Mouse (Mus musculus) right cerebral cortex, adult 2 months (tissue): Measurements from ENCODE around the gene Igf2bp2.

Experiments
- DNase-seq, 2 experiments: peaks; one replicate each; pipeline ENCODE4 v3.0.0; 2021 to 2022; ENCODE audit warnings: low spot score in 2 of 2

The Igf2bp2 gene

DNA sequence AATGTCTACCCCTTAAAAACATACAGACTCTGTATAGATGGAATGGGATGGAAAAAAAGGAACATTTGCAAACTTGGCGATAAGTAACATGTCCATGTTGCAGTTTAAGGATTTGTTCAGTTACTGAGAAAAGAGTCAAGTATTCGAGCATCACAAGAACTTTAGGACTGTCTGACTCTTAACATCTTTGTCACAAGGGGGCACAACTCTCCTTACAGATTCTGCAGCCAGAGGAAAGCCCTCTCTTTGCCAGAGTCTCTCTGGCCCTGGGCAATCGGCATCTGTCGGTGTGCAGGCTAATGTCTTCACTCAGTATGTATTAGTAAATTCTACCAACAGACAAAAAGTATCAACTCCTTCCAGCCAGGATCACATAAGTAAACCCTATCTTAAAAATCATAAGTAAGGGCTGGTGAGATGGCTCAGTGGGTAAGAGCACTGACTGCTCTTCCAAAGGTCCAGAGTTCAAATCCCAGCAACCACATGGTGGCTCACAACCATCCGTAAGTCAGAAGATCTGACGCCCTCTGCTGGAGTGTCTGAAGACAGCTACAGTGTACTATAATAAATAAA lies 57.0 kb downstream of the Igf2bp2 start:
- no peak for DNase-seq

DNA sequence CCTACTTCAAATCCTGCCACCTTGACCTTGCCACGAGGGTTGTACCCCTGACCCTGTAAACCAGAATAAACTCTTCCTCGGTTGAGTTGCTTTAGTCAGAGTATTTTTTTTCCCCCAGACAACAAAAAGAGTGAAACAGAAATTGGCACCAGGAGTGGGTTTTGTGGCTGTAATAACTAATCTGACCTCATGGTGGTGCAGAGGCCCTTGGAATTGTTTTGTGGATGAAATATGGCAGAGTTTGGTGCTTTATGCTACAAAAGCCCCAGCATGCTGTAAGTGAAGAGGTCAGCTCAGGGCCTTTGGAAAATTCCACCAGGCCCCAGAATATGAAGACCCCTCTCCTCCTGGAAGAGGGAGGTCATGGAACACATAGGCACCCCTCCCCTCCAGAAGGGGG lies 63.0 kb downstream of the Igf2bp2 start:
- no peak for DNase-seq

DNA sequence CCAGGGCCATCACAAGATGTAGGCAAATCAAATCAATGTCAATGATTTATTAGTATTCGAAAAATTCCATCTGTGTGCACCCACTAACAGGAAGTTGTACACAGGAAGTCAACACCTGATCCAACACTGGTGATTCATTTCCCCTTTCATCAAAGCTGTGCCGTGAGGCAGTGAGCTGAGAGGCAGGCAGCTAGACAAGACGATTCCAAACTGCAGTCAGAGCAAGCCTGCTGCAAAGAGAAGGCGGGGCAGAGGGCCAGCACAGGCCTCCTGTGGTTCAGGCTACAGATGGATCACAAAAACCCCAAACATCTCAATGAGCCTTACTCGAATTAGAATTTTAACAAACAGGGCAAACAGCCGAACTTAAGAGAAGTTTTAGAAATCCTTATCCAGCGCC lies 65.4 kb downstream of the Igf2bp2 start:
- no peak for DNase-seq

DNA sequence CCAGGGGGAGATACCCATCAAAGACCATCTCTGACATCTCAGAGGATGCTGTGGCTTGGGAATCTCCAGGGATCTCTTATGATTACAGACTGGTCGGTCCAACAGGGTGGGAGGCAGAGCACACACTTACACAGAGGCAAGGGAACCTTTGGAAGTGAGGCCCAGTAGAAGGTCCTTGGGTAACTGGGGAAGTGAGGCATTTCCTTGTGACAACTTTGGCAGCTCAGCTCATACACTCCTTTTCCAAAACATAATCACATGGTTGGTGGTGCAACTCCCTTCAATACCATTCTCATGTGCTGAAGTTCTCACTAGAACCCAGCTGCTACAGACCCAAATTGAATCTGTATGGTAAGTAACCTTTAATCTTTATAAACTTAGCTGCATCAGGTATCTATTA lies 67.3 kb downstream of the Igf2bp2 start:
- DNase-seq: no peak

DNA sequence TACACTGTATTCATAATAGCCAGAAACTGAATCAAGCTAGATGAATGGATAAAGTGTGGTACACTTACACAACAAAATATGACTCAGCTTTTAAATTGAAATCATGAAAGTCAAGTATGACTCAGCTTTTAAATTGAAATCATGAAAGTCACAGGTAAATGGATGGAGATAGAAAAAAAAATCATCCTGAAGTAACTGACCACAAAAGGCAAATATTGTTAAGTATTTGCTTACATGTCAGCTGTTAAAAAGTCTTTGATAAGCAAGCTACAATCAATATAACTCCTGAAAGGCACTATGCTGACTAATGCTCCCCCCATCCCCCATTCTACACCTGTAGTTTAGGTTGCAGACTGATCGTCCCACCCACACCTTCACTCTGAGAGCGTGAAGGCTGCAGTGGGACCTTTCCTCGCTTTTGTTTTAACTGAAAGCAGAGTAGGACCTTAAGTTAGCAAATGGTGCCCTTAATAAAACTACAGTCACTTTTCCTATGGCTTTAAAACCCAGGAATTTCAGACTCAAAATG lies 71.8 kb downstream of the Igf2bp2 start:
- no peak for DNase-seq

DNA sequence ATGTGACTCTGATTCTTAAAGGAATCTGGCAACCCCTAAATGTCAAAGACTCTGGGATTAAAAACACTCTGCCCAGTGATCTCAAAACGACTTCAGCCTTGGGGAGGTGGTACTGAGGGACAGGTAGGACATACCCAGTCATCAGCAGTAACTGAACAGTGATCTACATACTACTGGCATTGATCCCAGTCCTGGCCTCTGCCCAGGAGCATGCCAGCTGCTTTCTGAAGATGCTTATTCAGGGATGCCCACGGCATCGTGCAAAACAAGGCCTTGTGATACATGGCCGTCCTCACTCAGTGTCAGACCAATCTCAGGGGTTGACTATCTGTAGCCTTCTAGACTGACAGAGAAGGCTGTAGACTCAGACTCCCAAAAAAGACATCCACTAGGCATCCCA lies 77.7 kb downstream of the Igf2bp2 start:
- no peak for DNase-seq

DNA sequence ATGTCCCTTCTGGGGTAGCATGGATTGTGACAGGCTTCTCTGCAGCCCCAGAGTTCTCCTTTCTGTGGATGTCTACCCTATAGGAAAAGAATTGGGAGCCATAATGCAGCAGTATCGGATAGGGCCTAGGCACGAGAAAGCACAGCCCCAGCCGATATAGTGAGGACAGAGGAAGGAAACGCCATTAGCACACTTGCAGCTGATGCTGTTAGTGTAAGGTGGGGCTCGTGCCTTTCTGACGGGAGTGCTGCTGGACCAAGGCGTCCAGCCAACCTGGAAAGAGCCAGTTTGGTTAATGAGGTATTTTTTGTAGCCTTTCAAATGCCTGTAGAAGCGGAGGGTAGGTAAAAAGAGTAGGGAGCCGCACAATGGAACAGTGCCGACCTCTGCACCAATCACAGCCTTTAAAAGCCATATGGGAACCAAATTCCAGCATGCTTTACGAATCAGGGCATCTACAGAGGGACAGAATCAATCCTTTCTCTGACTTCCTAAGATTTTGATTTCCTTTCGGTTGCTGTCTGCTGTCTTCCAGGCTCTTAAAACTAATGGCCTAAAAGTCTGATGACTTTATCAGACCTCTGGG lies 82.9 kb downstream of the Igf2bp2 start:
- no peak for DNase-seq

DNA sequence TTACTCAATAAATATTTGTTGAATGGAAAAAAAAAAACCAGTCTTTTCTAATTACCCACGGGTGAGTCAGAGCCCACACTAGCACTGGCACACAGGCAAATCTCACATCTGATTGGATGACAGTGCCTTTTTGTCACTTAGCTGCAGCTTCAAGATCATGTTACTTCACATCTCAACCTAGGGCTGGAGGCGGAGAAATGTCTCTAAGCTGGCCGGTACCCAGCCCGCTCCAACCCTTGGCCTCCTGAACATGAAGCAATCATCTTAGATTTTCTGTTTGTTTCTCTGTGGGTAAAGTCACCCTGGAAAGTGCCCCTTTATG lies 86.5 kb downstream of the Igf2bp2 start:
- no peak for DNase-seq

DNA sequence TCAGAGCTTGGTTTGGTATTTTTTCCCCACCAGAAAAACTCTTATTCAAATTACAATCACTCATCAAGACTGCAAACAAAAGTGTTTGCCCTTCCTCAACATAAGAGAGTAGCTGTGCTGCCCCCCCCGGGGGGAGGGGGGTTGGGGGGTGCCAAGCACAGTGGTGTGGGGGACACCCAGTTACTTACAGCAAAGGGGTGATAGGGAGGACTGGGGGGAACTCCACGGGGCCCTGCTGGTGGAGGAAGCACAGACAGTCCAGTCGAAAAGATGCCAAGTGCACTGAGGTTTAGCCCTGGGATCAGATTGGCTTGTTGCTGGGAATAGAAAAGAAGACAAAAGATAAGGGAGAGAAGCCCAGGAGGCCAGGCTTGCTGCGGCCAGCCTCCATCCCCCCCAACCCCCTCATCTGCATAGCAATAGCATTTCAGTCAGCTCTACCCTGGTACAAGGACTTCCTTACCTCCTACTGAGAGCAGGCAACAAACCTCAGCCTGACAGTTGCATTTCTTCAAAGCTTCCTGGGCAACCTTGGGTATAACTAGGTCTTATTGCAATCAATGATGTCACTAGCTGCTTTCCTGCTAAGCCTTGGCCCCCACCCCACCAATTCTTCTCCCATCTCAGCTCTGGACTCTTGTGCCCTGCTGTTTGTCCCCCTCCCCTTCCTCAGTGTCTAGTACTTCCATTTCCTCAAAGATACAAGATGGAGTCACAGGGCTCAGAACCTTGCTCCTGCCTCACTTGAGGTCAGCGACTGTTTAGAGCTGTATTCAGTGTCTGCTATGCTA lies 87.1 kb downstream of the Igf2bp2 start:
- DNase-seq: no peak

DNA sequence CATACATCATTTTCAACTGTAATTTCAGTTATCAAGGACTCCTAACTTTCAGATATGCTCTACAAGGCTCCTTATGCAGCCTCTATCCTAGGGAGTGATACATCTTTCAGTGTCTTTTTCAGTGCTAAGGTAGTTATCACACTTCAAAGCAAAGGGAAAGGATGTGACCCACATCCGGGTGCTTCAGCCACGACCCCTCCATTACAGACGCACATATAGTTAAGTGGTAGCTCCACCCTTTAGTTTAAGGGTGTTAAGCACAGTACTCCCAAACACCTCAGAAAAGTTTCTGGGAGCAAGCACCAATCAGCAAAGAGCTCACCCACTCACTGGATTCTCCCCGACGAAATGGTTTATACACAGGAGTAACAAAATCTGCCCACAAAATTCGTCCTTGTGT lies 88.0 kb downstream of the Igf2bp2 start:
- no peak for DNase-seq

DNA sequence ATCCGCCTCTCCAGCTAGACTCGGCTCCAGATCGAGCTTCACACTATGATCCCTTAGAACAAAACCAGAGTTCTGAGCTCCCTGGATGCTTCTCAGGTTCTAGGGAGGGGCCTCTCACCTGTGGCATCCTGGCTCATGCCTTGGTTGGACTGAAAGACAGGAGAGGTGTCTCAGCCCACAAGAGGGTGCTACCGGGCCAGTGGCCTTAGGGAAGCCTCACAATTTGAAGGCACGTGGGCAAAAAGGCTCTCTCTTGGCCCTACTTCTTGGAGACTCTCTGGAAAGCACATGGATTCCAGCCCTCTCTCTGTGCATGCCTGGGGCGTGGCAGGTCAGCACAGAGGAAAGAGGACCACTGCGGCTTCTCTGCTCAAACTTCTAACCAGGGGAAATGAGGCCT lies 91.7 kb downstream of the Igf2bp2 start:
- no peak for DNase-seq

DNA sequence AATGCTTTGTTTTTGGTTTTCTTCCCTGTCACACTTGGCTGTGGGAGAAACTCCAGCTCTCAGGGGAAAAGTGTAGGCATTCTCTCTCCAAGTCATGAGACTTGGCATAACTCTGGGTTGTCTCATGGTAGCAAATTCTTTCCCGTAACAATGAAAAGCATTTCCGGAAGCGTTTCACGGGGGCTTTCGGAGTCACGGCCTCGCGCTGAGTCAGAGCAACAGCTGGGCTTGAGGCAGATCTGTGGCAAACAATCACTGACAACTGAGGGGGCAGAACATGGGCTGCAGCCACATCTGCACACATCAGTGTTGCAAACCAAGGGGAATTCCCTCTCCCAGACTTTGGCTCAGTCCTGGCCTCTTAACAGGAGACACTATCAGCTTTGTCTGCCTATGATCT lies 95.7 kb downstream of the Igf2bp2 start:
- DNase-seq: no peak

DNA sequence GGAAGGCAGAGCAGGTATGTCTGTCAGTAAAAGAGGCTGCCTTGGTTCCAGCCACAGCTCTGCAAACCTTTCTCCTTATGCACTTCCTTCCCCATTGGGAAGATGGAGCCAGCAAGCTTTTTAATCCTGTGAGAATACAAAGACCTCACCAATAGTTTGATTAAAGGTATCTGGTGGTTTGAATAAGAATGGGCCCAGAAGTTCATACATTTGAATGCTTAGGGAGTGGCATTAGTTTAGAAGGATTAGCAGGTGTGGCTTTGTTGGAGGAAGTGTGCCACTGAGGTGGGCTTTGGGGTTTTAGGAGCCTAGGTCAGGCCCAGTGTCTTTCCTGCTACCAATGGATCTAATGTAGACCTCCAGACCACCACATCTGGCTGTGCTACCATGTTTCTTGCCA lies 97.6 kb downstream of the Igf2bp2 start:
- DNase-seq: no peak

DNA sequence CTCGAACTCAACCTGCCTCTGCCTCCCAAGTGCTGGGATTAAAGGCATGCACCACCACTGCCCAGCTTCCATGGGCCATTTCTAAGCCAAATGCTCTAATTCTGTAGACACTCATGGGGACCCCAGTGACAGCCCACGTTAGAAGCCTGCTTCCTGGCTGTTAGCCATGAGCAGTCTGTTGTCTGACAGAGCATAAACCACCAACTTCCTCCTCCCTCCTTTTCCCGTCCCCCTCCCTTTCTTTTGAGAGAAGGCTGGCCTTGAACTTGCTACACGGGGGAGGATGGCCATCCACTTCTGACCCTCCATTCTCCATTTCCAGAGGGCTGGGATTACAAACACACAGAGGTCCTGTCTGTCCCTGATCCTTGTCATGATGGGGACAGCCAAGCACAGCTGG lies 100.8 kb downstream of the Igf2bp2 start:
- no peak for DNase-seq

DNA sequence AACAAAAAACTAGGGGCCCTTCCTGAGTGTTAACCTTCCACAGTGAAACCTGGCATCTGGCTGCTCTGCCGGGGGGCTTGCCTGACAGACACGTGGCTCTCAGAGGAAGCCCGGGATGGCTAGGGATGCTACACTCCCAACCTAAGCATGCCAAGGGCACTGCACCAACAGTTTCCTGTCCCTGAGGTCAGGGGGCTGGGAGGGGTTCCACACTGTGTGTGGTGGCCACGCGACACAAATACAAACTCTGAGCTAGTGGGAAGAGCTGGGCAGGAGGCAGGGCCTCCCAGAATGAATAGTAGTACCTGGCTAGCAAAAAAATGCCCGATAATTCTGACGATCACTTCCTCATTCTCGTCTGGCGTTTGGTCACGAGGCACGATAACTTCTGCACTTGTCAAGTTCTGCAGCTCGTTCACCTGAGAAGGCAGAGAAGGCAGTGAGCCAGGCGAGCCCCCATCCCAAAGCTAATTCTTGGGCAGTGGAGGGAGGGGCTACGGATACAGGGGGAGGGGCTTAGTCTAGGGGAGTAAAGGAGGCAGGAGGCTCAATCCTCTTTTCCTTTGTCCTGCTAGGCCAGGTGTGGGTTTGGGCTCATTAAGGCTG lies 101.4 kb downstream of the Igf2bp2 start:
- no peak for DNase-seq

DNA sequence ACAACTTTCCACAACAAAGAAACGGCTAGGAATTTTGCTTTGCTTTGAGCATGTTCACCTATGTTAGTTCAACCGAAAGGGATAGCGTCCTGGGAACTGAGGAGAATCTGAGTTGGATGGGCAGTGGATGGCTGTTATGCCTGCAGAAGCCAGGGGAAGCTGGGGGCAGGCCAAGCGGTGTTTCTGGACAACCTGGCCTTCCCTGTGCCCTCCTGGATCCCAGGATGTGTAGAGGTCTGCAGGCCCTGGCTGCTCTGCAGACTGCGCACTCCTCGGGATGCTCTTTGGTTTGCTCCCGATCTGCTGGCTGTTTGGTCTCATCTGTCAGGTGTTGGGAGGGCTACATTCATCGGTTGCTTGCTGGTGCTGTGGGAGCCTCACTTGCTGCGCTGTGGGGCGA lies 102.7 kb downstream of the Igf2bp2 start:
- no peak for DNase-seq

DNA sequence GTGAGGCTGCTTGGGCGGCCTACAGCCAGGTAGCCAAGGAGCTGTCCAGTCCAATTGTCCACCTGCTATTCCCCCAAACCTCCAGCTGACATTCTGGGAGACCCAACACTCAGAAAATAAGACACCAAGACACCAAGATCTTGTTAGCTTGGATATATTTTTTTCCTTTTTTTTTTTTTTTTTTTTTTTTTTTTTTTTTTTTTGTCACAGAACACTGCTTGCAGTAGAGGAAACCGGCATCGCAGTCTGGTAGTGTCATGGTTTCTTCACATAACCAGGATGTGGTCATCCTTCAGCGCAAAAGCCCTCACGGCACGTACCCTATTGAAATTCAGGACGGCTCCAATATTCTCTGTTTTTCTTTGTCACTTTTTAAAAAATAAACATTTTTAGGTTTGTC lies 104.2 kb downstream of the Igf2bp2 start:
- no peak for DNase-seq

DNA sequence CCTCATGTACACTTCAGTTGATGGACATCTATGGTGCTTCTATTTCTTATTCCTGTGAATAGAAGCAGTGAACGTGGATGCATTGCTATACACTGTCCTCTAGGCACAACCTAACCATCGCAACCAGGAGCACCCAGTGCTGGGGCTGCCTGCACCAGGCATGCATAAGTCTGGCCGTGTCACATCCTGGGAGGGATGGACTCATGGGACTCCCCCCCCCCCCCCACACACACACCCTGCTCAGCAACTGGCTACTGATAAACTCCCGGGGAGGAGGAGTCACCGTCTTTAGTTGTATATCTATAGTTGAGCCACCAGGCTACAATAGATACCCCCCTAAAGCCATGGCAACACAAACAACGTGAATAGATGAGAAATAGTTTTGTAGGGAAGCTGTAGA lies 105.6 kb downstream of the Igf2bp2 start:
- no peak for DNase-seq

DNA sequence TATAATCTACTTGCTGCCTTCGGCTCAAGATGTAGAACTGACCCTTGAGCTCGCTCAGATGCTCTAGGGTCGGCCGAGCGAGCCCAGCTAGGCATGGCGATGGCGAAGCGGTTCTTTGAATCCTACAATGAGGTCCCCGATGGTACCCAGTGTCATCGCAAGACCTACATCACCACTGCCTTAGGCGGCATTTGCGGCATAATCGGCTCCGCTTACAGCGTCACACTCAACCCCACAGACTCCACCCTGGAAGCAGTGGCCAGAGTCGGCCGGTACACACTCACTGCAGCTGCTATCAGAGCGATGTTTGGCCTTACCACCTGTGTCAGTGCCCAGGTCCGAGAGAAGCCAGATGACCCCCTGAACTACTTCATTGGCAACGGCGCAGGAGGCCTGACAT lies 109.7 kb downstream of the Igf2bp2 start:
- no peak for DNase-seq

DNA sequence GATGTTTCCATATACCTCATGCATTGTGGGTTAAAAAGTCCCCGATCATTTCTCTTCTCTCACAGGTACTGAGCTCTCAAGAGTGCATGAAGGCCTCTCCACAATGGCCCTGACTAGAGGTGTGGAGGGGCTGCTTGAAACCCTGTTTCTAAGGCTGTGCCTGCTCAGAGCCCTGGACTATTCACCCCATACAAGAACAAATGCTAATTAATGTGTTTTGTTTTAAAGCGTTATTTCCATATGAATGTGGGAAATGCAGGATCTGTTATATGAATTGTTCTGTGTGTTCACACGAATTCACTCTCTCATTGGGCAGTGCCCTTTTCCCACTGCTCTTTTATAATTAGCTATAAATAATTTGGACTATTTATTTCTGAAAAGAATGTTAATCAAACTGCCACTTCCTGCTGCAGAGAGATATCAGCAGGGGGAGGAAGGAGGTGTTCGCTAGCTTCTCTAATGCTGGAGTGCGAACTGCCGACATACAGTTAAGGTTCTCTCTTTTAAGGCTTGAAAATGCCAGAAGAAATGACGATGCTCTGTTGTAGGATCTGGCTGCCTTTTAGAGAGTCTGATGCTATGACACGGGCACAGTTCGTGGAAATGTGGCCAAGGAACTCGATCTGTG lies 116.2 kb downstream of the Igf2bp2 start:
- DNase-seq: no peak

DNA sequence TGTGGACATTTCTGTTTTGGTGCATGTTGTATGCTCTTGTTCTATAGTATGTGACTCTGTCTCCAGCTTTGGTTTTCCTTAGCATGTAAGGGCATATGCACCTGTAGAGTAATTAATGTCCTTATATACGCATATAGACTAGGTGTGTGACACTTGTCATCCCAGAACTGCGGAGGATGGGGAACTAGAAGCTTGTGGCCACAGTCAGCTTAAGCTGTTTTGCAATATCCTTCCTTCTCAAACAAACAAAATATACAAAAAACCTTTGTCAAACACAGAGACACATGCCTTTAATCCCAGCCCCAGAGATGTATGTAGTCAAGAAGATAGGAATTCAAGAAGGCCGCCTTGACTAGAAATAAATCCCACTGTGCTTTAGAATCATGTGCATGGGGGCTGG lies 117.2 kb downstream of the Igf2bp2 start:
- no peak for DNase-seq

DNA sequence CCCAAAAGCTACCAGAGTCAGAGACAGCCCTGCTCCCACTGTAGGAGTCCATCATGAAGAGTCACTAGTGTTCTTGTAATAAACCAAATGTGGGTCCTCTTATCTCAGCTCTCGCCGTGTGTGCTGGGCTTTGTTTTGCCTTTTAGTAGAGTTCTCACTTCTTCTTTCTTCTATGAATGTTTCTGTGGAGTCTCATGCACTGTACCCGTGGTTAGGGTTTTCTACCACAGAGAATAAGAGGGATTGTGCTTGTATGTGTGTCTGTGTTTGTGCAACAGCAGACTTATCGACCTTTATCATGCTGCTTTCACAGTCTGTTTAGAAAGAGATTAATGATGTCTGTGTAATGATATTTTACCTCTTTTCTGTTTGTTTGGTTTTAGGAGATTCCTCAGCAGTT lies 119.3 kb downstream of the Igf2bp2 start:
- no peak for DNase-seq

DNA sequence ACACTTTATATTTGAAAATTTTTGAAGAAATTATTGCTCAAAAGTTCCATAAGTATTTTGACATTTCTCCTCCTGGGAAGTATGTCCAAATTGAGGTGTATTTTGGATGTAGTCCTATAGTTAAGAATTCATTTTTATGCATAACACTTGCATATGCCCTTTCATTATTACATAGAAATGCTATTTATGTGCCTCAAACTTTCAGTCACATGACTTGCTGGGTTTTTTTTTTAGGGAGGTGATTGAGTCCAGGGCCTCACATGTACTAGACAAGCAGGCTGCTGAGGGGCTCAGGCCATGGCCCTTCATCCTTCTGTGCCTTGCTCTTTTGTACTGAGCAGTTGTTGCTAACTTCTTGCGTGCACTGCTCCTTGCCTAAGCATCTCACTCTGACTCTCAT lies 123.1 kb downstream of the Igf2bp2 start:
- DNase-seq: no peak
